Mouse (Mus musculus): Measurements from ENCODE around the gene Aaed1.

GRCm38 (mm10) chr13:64333102-64333501 lies 20.6 kb upstream of the Aaed1 start:
- no peak for TF ChIP-seq CTCF (IDR thresholded peaks at IDR 0.05; ENCODE audit: low read depth, low read length)
- no peak for TF ChIP-seq POLR2A (IDR thresholded peaks at IDR 0.05; ENCODE audit: insufficient read depth, low read length)
- TF ChIP-seq EP300 (IDR thresholded peaks at IDR 0.05; ENCODE audit: insufficient read depth, low read depth, low read length), result no peak
